Mouse (Mus musculus): ENCODE measurements around the gene Tead4. TPM values are rescaled to one million over a fixed set of nuclear protein-coding genes. Genes with fewer than 3 reads are reported as not detected.
"Not testable (repeated sequence)": the region's sequence is repeated elsewhere in the genome, so short reads cannot be mapped to it uniquely, and the experiment has no call there.

Tead4 gene
- total and polyA plus RNA-seq, 2 experiments from 2014 or later: 0.17 to 0.82 TPM

- H3K9ac ChIP-seq (replicated peaks; ENCODE audit: low read length, poor library complexity, severe bottlenecking): no peak overlapping the region
- no peaks in the 10 kb centered on the region for H3K27me3 ChIP-seq (ENCODE audit: insufficient read depth, low read length)
- DNase-seq (ENCODE audit: low spot score) (no peak), ATAC-seq (ENCODE audit: low FRiP score) (no peak)
- no peaks in the 10 kb centered on the region for H3K36me3 ChIP-seq (ENCODE audit: insufficient read depth, low read length)
- no peaks in the 10 kb centered on the region for H3K9me3 ChIP-seq (ENCODE audit: low read length)
- H3K4me1 ChIP-seq (ENCODE audit: insufficient read depth, low read length): no peaks in the 10 kb centered on the region
- TF ChIP-seq CTCF (IDR thresholded peaks at IDR 0.05): no peak
- H3K27ac ChIP-seq (ENCODE audit: low read depth, low read length): no peak overlapping the region
- WGBS: 72% methylated on average over 3 of the region's 3 CpGs
- H3K4me3 ChIP-seq (ENCODE audit: low read depth, low read length): no peak overlapping the region
- no peak overlapping the region for H3K4me2 ChIP-seq (ENCODE audit: low read depth, low read length, poor library complexity, severe bottlenecking)
These were observed 68.9 kb downstream of the Tead4 start for GRCm38 (mm10) chr6:128231741-128232140.

- WGBS: 17% methylated on average over 8 of the region's 8 CpGs
- Histone ChIP-seq H3K27me3 (ENCODE audit: insufficient read depth, low read length) (no peaks in the 10 kb centered on the region), H3K27ac (ENCODE audit: low read depth, low read length) (no peak overlapping the region), H3K9me3 (ENCODE audit: low read length) (no peaks in the 10 kb centered on the region), H3K4me3 (ENCODE audit: low read depth, low read length) (no peak overlapping the region), H3K4me2 (ENCODE audit: low read depth, low read length, poor library complexity, severe bottlenecking) (0 out of 2 replicates have a peak overlapping the region, but pooled peaks have one; percentile 6), H3K4me1 (ENCODE audit: insufficient read depth, low read length) (no peaks in the 10 kb centered on the region), H3K36me3 (ENCODE audit: insufficient read depth, low read length) (no peaks in the 10 kb centered on the region), H3K9ac (replicated peaks; ENCODE audit: low read length, poor library complexity, severe bottlenecking) (no peak overlapping the region)
- TF ChIP-seq CTCF (IDR thresholded peaks at IDR 0.05): peak; percentile 61
- DNase-seq (ENCODE audit: low spot score): peak; percentile 61
- peak; percentile 66 for ATAC-seq (ENCODE audit: low FRiP score)
These were observed 73.1 kb downstream of the Tead4 start for GRCm38 (mm10) chr6:128227438-128228017.

GRCm38 (mm10) chr6:128226941-128227340, 73.7 kb downstream of the Tead4 start:
- no peaks in the 10 kb centered on the region for H3K36me3 ChIP-seq (ENCODE audit: insufficient read depth, low read length)
- 80% methylated on average over 3 of the region's 3 CpGs for WGBS
- H3K9me3 ChIP-seq (ENCODE audit: low read length): no peaks in the 10 kb centered on the region
- H3K9ac ChIP-seq (replicated peaks; ENCODE audit: low read length, poor library complexity, severe bottlenecking): no peak overlapping the region
- TF ChIP-seq CTCF (IDR thresholded peaks at IDR 0.05): no peak
- H3K4me1 ChIP-seq (ENCODE audit: insufficient read depth, low read length): no peaks in the 10 kb centered on the region
- H3K4me2 ChIP-seq (ENCODE audit: low read depth, low read length, poor library complexity, severe bottlenecking): no peak overlapping the region
- no peak for ATAC-seq (ENCODE audit: low FRiP score)
- H3K27ac ChIP-seq (ENCODE audit: low read depth, low read length): no peak overlapping the region
- no peak overlapping the region for H3K4me3 ChIP-seq (ENCODE audit: low read depth, low read length)
- DNase-seq (ENCODE audit: low spot score): no peak
- no peaks in the 10 kb centered on the region for H3K27me3 ChIP-seq (ENCODE audit: insufficient read depth, low read length)

- WGBS: 100% methylated on average over 1 of the region's 1 CpGs
- Histone ChIP-seq H3K9ac (replicated peaks; ENCODE audit: low read length, poor library complexity, severe bottlenecking) (no peak overlapping the region), H3K4me2 (ENCODE audit: low read depth, low read length, poor library complexity, severe bottlenecking) (no peak overlapping the region), H3K27ac (ENCODE audit: low read depth, low read length) (no peak overlapping the region), H3K9me3 (ENCODE audit: low read length) (no peaks in the 10 kb centered on the region), H3K4me3 (ENCODE audit: low read depth, low read length) (no peak overlapping the region), H3K4me1 (ENCODE audit: insufficient read depth, low read length) (no peaks in the 10 kb centered on the region), H3K36me3 (ENCODE audit: insufficient read depth, low read length) (no peaks in the 10 kb centered on the region), H3K27me3 (ENCODE audit: insufficient read depth, low read length) (no peaks in the 10 kb centered on the region)
- DNase-seq (ENCODE audit: low spot score) (no peak), ATAC-seq (ENCODE audit: low FRiP score) (no peak)
- no peak for TF ChIP-seq CTCF (IDR thresholded peaks at IDR 0.05)
These were observed 74.8 kb downstream of the Tead4 start for GRCm38 (mm10) chr6:128225846-128226176.

GRCm38 (mm10) chr6:128225009-128225845, 75.4 kb downstream of the Tead4 start:
- Histone ChIP-seq H3K27me3 (ENCODE audit: insufficient read depth, low read length) (no peaks in the 10 kb centered on the region), H3K9me3 (ENCODE audit: low read length) (no peaks in the 10 kb centered on the region), H3K4me2 (ENCODE audit: low read depth, low read length, poor library complexity, severe bottlenecking) (no peak overlapping the region), H3K9ac (replicated peaks; ENCODE audit: low read length, poor library complexity, severe bottlenecking) (no peak overlapping the region), H3K27ac (ENCODE audit: low read depth, low read length) (no peak overlapping the region), H3K36me3 (ENCODE audit: insufficient read depth, low read length) (no peaks in the 10 kb centered on the region), H3K4me3 (ENCODE audit: low read depth, low read length) (no peak overlapping the region), H3K4me1 (ENCODE audit: insufficient read depth, low read length) (no peaks in the 10 kb centered on the region)
- TF ChIP-seq CTCF (IDR thresholded peaks at IDR 0.05): no peak
- ATAC-seq (ENCODE audit: low FRiP score) (no peak), DNase-seq (ENCODE audit: low spot score) (no peak)
- 78% methylated on average over 4 of the region's 4 CpGs for WGBS

GRCm38 (mm10) chr6:128223159-128223558, 77.5 kb downstream of the Tead4 start:
- Histone ChIP-seq H3K4me3 (ENCODE audit: low read depth, low read length) (no peak overlapping the region), H3K4me1 (ENCODE audit: insufficient read depth, low read length) (no peaks in the 10 kb centered on the region), H3K9ac (replicated peaks; ENCODE audit: low read length, poor library complexity, severe bottlenecking) (no peak overlapping the region), H3K27ac (ENCODE audit: low read depth, low read length) (no peak overlapping the region), H3K36me3 (ENCODE audit: insufficient read depth, low read length) (no peaks in the 10 kb centered on the region), H3K4me2 (ENCODE audit: low read depth, low read length, poor library complexity, severe bottlenecking) (no peak overlapping the region), H3K27me3 (ENCODE audit: insufficient read depth, low read length) (no peaks in the 10 kb centered on the region), H3K9me3 (ENCODE audit: low read length) (no peaks in the 10 kb centered on the region)
- no peak for TF ChIP-seq CTCF (IDR thresholded peaks at IDR 0.05)
- no peak for DNase-seq (ENCODE audit: low spot score)
- ATAC-seq (ENCODE audit: low FRiP score): no peak

GRCm38 (mm10) chr6:128215004-128215403, 85.6 kb downstream of the Tead4 start:
- 94% methylated on average over 4 of the region's 4 CpGs for WGBS
- not testable (repeated sequence) for H3K9ac ChIP-seq (replicated peaks; ENCODE audit: low read length, poor library complexity, severe bottlenecking); H3K4me2 ChIP-seq (ENCODE audit: low read depth, low read length, poor library complexity, severe bottlenecking); DNase-seq (ENCODE audit: low spot score); H3K9me3 ChIP-seq (ENCODE audit: low read length); H3K27me3 ChIP-seq (ENCODE audit: insufficient read depth, low read length); H3K36me3 ChIP-seq (ENCODE audit: insufficient read depth, low read length); H3K4me3 ChIP-seq (ENCODE audit: low read depth, low read length); ATAC-seq (ENCODE audit: low FRiP score); H3K4me1 ChIP-seq (ENCODE audit: insufficient read depth, low read length); H3K27ac ChIP-seq (ENCODE audit: low read depth, low read length)

- ATAC-seq (ENCODE audit: low FRiP score); H3K27ac ChIP-seq (ENCODE audit: low read depth, low read length); H3K4me1 ChIP-seq (ENCODE audit: insufficient read depth, low read length); H3K9ac ChIP-seq (replicated peaks; ENCODE audit: low read length, poor library complexity, severe bottlenecking); H3K36me3 ChIP-seq (ENCODE audit: insufficient read depth, low read length); DNase-seq (ENCODE audit: low spot score); H3K4me3 ChIP-seq (ENCODE audit: low read depth, low read length); H3K9me3 ChIP-seq (ENCODE audit: low read length); H3K27me3 ChIP-seq (ENCODE audit: insufficient read depth, low read length); H3K4me2 ChIP-seq (ENCODE audit: low read depth, low read length, poor library complexity, severe bottlenecking): not testable (repeated sequence)
- 95% methylated on average over 1 of the region's 1 CpGs for WGBS
These were observed 91.4 kb downstream of the Tead4 start for GRCm38 (mm10) chr6:128209199-128209598.

All from midbrain, postnatal 0 days (tissue).